Mouse (Mus musculus) thymus, postnatal 0 days (tissue): ENCODE results near the gene Asb18. TPM values are rescaled to one million over a fixed set of nuclear protein-coding genes. Genes with fewer than 3 reads are reported as not detected.
A peak's percentile ranks its signal among the peaks of the same experiment; 100 is the strongest.

Experiments used
- DNase-seq: peaks from one replicate; pipeline ENCODE4 v3.0.0-alpha.2; 2015; ENCODE audit warnings: low spot score
- polyA plus RNA-seq: library from polyadenylated mRNA; unstranded; fragments of >200 nt; fragmentation: Nextera tagmentation; extraction: Ambion mirVana; gene quantifications from 2 replicates; pipeline ENCODE4 v1.2.1, GENCODE M21; 2015

The Asb18 gene
- polyA plus RNA-seq, 1 experiment from 2014 or later, result not detected

DNA sequence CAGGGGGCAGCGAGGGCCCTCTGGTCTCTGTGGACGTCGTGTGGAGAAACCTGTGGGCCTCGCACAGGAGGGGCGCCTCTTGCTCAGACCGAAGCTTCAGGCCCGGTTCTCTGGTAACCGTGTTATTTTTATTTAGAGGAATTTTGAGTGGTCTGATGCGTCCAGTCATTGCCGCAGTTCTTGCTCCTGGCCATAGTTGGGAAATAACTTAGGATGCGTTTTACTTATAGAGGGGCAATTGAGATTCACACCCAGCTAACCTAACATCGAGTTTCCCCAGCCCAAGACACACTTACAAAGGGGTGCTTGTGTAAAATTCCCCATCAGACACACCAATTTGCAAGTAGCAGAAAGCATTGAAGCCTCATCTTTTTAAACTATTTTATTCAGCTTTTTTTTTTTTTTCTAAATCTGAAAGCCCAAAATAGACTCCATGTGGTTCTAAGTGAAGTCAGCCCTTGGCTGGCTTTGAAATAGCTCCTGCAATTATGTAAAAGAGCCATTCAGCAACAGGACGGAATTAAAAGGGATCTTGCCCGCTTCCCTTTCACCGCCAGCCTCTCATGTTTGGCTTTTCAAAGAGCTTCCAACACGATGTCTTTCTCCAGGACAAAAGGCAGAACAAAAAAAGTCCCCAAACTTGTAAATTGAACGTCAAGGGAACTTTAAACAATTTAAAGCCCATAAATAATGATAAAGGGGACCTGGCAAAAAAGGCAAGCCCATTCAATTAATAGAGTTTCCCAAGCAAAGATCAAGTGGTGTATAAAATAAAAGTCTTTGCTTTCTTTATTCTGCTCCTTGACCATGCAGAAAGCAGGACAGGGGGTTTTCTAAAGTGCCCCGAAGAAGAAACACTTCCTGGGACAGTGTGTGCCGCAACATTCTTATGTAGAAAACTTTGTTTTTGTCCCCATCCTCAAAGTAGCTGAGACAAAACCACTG lies 79.9 kb downstream of the Asb18 start:
- no peak for DNase-seq

- no peak for DNase-seq
Observed at GRCm38 (mm10) chr1:89933786-89934185, 80.7 kb downstream of the Asb18 start.

GRCm38 (mm10) chr1:89933028-89933427 lies 81.4 kb downstream of the Asb18 start:
- no peak for DNase-seq

DNA sequence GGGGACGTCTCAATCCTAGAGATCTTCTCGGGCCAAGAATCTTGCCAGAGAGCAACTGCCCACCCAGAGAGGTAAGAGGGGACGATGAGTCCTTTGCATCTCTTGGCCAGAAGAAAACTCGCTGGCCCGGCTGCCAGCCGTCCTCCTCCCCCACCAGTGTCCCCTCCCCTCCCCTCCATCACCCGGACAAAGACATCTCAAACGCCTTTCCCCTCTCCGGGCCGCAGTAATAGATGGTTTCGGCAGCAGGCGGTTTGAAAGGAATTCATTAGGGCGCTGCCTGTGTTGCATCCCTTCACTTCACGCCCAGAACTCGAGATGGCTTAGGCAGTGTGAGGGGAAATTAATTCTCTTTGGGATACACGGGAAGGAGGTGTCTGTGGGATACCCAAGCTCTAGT lies 81.8 kb downstream of the Asb18 start:
- no peak for DNase-seq

DNA sequence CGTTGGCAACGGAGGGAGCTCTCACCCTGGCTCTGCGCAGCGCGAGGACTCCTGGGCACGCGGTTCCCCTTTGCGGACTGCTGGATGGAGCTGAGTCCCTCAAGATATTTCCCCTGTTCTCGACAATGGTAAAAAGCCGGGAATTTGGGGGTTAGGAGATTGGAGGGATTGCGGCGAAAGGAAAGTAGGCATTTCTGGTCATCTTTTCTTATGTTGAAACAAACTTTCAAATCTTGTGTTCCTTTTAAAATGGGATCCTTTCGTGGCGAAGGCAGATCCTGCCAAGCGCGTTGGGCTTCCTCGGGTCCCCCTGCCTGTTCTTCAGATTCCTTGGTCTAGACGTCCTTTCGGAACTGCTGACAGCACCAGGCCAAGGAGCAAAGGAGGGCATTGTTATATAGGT lies 82.4 kb downstream of the Asb18 start:
- no peak for DNase-seq

DNA sequence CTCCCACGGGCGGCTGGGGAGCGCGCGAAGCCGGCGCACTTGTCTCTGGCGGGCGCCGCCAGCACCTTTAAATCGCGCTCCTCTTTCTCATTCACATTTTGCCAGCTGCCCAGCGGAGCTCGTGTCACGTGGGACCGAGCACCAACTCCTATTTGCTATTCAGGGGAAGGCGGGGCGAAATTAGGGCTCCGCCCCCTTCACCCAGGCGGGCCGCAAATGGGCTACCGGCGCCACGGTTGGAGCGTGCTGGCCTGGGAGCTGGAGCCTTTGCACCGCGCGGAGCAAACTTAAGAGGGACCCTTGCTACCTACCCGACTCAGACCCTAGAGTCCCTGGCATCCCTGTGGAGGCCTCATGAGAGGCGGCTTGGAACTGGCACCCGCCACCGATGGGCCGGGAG lies 83.3 kb downstream of the Asb18 start, which contains the start of gene Gbx2:
TSS of gene Gbx2 (minus strand) at position 60 of the 400 bp plus-strand sequence.
- peak; percentile 9 for DNase-seq

DNA sequence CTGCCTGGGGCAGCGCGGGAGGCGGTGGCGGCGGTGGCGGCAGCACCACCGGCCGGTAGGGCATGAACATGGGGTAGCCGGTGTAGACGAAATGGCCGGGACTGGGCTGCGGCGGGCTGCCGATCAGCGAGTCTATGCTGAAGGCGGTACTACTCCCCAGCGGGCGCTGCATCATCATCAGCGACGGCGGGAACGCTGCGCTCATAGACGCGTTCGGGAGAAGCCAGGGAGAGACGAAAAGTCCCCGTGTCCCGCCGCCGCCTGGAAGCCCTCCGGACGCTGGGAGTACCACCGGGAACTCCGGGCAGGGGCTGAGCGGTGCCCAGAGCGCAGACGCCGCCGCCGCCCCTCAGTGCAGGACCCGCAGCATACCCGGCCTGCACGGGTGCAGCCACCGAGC lies 83.9 kb downstream of the Asb18 start:
- no peak for DNase-seq

- no peak for DNase-seq
Observed at GRCm38 (mm10) chr1:89929721-89930505, 84.6 kb downstream of the Asb18 start.

GRCm38 (mm10) chr1:89929181-89929580 lies 85.3 kb downstream of the Asb18 start:
- DNase-seq, result no peak

GRCm38 (mm10) chr1:89928676-89929075 lies 85.8 kb downstream of the Asb18 start:
- no peak for DNase-seq

DNA sequence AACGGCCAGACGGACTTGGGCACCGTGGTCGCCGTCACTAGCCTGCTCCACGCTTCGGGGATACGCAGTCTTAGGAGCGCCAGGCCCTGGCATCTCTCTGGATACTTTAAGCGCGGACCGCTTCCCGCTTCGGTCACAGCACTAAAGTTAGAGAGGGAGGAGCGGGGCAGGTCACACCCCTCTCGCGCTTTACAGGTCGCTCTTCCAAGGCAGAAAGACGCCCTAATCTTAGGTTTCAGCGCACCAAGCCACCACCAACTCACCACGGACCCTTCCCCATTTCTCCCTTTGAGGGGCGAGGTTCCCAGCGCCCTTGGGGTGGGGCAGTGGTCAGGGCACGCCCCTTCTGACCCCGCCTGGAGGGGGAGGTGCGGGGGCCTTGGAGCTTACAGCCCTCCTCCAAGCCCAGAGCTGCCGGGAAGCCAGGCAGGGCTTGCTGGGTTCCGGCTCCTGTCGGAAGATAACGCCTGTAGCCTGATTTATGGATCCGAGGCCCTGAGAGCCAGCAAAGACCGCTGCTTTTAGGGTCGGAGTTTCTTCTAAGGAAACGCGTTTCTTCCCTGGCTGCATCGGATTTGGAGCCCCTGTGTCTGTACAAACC lies 87.3 kb downstream of the Asb18 start:
- DNase-seq, result no peak

DNA sequence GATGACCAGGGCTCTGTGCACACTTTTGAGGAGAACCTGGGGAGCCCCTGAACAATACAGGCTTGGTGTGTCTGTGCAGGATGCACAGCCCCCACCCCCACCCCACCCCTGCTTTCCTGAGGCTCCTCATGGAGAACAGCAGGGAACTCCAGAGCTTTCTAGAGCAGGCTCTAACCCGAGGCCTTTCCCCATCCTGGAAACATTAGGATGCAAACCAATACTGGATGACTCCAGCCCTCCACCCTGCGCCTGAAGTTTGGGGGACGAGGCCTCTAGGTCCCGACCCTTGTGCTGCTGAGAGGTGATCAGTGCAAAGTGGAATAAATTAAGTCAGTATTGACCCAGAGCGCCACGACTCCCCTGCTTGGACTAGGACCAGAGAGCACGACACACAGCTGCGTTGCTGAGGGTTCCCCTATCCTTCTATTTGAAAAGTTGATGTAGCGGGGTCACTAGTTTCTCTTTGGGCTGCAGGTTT lies 87.8 kb downstream of the Asb18 start:
- DNase-seq, result no peak

GRCm38 (mm10) chr1:89925501-89926190 lies 88.8 kb downstream of the Asb18 start:
- DNase-seq, result no peak

- no peak for DNase-seq
Observed at GRCm38 (mm10) chr1:89923642-89924020, 90.8 kb downstream of the Asb18 start.

DNA sequence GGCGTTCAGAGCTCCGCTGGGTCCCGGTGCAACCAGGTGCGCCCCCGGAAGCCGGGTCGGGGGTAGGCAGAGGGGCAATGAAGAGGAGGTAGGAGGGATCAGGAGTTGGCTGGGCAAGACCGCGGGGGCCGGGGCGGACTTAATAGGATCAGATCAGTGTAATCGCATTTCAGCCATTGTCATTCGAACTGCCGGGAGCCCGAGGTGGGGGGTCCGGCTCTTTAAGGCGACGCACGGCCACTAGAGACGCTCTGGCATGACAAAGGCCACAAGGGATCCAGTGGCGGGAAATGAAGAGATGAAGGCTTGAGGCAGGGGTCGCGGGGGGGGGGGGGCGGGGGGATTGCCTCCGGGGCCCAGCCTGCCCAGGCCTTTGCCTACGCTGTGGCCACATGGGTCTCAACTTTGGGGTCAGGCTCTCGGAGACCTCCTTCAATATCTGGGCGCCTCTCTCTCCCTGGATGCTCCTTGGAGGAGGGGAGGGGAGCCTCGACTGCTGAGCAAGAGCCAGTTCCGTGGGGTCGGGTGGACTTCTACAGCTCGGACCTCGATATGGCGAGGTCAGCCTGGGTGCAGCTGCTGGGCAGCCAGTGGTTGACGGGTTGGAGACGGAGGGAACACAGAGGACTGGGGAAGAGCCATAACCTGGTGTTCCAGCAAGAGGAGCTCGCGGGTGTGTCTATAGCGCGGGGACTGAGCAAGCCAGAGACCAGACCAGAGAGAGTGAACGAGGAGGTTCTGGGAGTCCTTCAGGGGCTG lies 91.4 kb downstream of the Asb18 start:
- no peak for DNase-seq

DNA sequence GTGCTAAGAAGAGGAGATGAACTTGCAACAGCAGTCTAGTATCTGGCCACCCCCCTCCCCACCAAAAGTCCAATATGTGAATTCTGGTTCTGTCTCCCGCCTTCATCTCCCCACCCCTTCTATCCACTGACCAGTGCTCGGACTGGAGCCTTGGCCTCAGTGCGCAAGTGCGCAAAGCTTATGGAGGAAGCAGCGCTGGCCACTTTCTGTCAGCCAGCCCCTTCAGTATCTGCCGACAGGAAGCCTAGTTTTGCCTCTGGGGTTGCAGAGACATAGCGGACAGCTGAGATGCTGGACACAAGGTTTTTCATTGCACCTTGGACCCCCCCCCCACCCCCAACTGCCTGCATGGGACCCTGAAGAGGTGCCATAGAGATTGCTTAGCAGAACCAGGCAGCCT lies 92.2 kb downstream of the Asb18 start:
- no peak for DNase-seq

- no peak for DNase-seq
Observed at GRCm38 (mm10) chr1:89921806-89922205, 92.7 kb downstream of the Asb18 start.

- DNase-seq, result no peak
Observed at GRCm38 (mm10) chr1:89919206-89919605, 95.3 kb downstream of the Asb18 start.

DNA sequence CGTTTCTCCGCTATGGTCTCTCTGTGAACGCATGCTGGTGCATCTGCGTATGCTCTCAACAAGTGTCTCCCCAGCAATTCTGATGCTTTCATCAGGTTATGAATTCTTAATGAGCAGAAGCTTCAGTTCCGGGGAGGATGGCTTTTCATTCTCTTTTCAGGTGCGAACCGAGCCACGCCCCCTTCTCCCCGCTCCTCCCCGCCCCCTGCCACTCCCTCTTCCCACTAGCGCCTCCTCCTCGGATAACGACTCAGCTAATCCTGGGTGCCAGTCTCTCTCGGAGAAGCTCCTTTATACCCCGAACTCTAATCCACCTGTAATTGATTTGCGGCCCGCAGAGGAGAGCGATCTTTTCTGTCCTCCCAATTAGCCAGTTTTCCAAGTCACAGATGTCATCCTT lies 96.4 kb downstream of the Asb18 start:
- DNase-seq, result no peak

DNA sequence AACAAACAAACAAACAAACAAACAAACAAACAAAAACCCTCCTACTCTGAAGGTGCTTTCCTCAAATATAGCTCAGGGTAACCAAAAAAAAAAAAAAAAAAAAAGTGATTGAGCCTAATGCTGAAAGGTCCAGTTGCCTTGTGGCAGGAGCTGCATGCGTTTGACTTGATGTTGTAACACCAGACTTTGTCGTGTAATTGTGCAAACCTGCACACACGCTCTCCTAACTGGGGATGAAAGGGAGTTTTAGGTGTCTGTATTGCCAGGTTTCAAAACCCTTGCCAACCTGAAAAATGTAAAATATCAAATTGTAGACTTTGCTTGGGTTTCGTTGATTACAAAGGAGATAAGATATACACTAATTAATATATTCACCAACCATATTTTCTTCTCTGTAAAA lies 100.9 kb downstream of the Asb18 start:
- DNase-seq, result no peak
